7 mouse cellular contexts compared by ENCODE assay signal in genomic region chr2:164075088-164075487, GRCm38 (mm10). TPM values are rescaled to one million over a fixed set of nuclear protein-coding genes. Genes with fewer than 3 reads are reported as not detected.
A peak's percentile ranks its signal among the peaks of the same experiment; 100 is the strongest.
DNase-seq lines count a peak whose midpoint lies in the region; ATAC-seq lines count a peak whose summit lies in the region.

No protein-coding gene starts in this region.

- peaks cover 7% of the 10 kb centered on the region; the same call in 1 of the 2 replicates for H3K4me1 ChIP-seq in hindbrain, embryonic 14.5 days (replicated peaks; ENCODE audit: control insufficient read depth, insufficient read depth, low read length)
- H3K4me1 ChIP-seq in stomach, embryonic 14.5 days (ENCODE audit: control insufficient read depth, insufficient read depth, low read length): peaks cover 10% of the 10 kb centered on the region

- H3K9ac ChIP-seq in hindbrain, embryonic 14.5 days: peak overlapping the region; percentile 80
- H3K9ac ChIP-seq in stomach, embryonic 14.5 days (replicated peaks; ENCODE audit: low read depth, low read length): 0 out of 2 replicates have a peak overlapping the region, but pooled peaks have one; percentile 71

- no peaks in the 10 kb centered on the region for H3K9me3 ChIP-seq in hindbrain, embryonic 14.5 days (ENCODE audit: control insufficient read depth, low read length)
- no peaks in the 10 kb centered on the region for H3K9me3 ChIP-seq in stomach, embryonic 14.5 days (ENCODE audit: control insufficient read depth, low read depth, low read length)

- DNase-seq in CD8-positive naive resting alpha-beta T cell, adult 2 months (ENCODE audit: low read depth in 2 of 2, low spot score in 2 of 2): peak; percentile 30 to 52
- DNase-seq in MN1 (ENCODE audit: low spot score): peak; percentile 17
- DNase-seq in hindbrain, embryonic 14.5 days (ENCODE audit: low spot score): no peak
- DNase-seq in layer of hippocampus, postnatal 25 days (ENCODE audit: extremely low spot score in 1 of 2, low spot score in 1 of 2): no peak
- no peak for DNase-seq in cerebellum, postnatal 10 days

- peaks cover 12% of the 10 kb centered on the region for H3K36me3 ChIP-seq in hindbrain, embryonic 14.5 days (replicated peaks; ENCODE audit: control insufficient read depth, insufficient read depth)
- H3K36me3 ChIP-seq in stomach, embryonic 14.5 days (ENCODE audit: control insufficient read depth, insufficient read depth, low read length): 0 out of 2 replicates have a peak, but pooled peaks cover 3% of the 10 kb centered on the region

- no peak overlapping the region for H3K27ac ChIP-seq in hindbrain, embryonic 14.5 days
- H3K27ac ChIP-seq in stomach, embryonic 14.5 days (ENCODE audit: low read length): no peak overlapping the region

- no peak for ATAC-seq in hindbrain, embryonic 14.5 days (ENCODE audit: low FRiP score)
- peak; percentile 31 for ATAC-seq in megakaryocyte, adult 5-6 weeks (ENCODE audit: poor library complexity, severe bottlenecking)
- ATAC-seq in stomach, embryonic 14.5 days (ENCODE audit: insufficient number of reproducible peaks, insufficient read depth, low FRiP score, low read depth): no peak

- 62% methylated on average over 5 of the region's 5 CpGs for WGBS in hindbrain, embryonic 14.5 days
- 39% methylated on average over 5 of the region's 5 CpGs for WGBS in stomach, embryonic 14.5 days

- H3K27me3 ChIP-seq in hindbrain, embryonic 14.5 days (ENCODE audit: control insufficient read depth, insufficient read depth, low read length): no peaks in the 10 kb centered on the region
- no peaks in the 10 kb centered on the region for H3K27me3 ChIP-seq in stomach, embryonic 14.5 days (ENCODE audit: control insufficient read depth, insufficient read depth, low read length)

- H3K4me2 ChIP-seq in hindbrain, embryonic 14.5 days (replicated peaks): peak overlapping the region; percentile 79
- H3K4me2 ChIP-seq in stomach, embryonic 14.5 days (replicated peaks; ENCODE audit: low read depth, low read length): peak overlapping the region; percentile 94

- peak overlapping the region; percentile 86; the same call in 1 of the 2 replicates for H3K4me3 ChIP-seq in hindbrain, embryonic 14.5 days (replicated peaks; ENCODE audit: low read length)
- H3K4me3 ChIP-seq in stomach, embryonic 14.5 days (ENCODE audit: low read depth, low read length): peak overlapping the region; percentile 49

RNA-seq across cellular contexts. Expression of gene Tomm34, which starts 4.1 kb away (rescaled TPM):
- 48.3 and 48.9 TPM in 2 replicates for polyA plus RNA-seq in hindbrain, embryonic 14.5 days (2014; fragmentation: Nextera tagmentation; extraction: Ambion mirVana)
- total RNA-seq in megakaryocyte, adult 5-6 weeks (2015): 45.3 and 49.1 TPM in 2 replicates
- total RNA-seq in megakaryocyte, adult 5-6 weeks (2017): 48.3 and 49.8 TPM in 2 replicates
- polyA plus RNA-seq in stomach, embryonic 14.5 days (2014; fragmentation: Nextera tagmentation; extraction: Ambion mirVana): 61.5 and 67.7 TPM in 2 replicates
- total RNA-seq in layer of hippocampus, postnatal 25 days (2021): 10 to 100 TPM; 86.8 to 95.2 TPM

RNA-seq across cellular contexts. Expression of gene Stk4, which starts 5.0 kb away (rescaled TPM):
- 26.6 and 27.4 TPM in 2 replicates for polyA plus RNA-seq in hindbrain, embryonic 14.5 days (2014; fragmentation: Nextera tagmentation; extraction: Ambion mirVana)
- 227 and 248 TPM in 2 replicates for total RNA-seq in megakaryocyte, adult 5-6 weeks (2015)
- total RNA-seq in megakaryocyte, adult 5-6 weeks (2017): 185 and 193 TPM in 2 replicates
- 26.3 and 30.7 TPM in 2 replicates for polyA plus RNA-seq in stomach, embryonic 14.5 days (2014; fragmentation: Nextera tagmentation; extraction: Ambion mirVana)
- 10 to 100 TPM; 47.8 to 48.6 TPM for total RNA-seq in layer of hippocampus, postnatal 25 days (2021)

RNA-seq across cellular contexts. Expression of gene Pabpc1l, which starts 49.8 kb away (rescaled TPM):
- 1.6 and 2.2 TPM in 2 replicates for polyA plus RNA-seq in hindbrain, embryonic 14.5 days (2014; fragmentation: Nextera tagmentation; extraction: Ambion mirVana)
- total RNA-seq in megakaryocyte, adult 5-6 weeks (2015): 12.9 and 19.1 TPM in 2 replicates
- 2.5 and 4.8 TPM in 2 replicates for total RNA-seq in megakaryocyte, adult 5-6 weeks (2017)
- 1.5 and 1.6 TPM in 2 replicates for polyA plus RNA-seq in stomach, embryonic 14.5 days (2014; fragmentation: Nextera tagmentation; extraction: Ambion mirVana)
- 1 to 10 TPM in 1 of 2 experiments, under 1 TPM in 1; 0.32 to 1.3 TPM for total RNA-seq in layer of hippocampus, postnatal 25 days (2021)

Comparison
In these comparisons a context has a peak if more than half of its experiments do, and no peak if none do; other contexts are left out.
1. DNase-seq: peak in CD8-positive naive resting alpha-beta T cell, adult 2 months (2 of 2) and MN1 (single experiment); none in hindbrain, embryonic 14.5 days (single experiment), layer of hippocampus, postnatal 25 days (0 of 2) and cerebellum, postnatal 10 days (0 of 2).